Mouse (Mus musculus) liver, embryonic 13.5 days (tissue): ENCODE measurements around the gene Gjc2. TPM values are rescaled to one million over a fixed set of nuclear protein-coding genes. Genes with fewer than 3 reads are reported as not detected.

ENCODE experiments used
- ATAC-seq: fragments of 200-750 bp; cut with Nextera tagmentation; 2 replicates; pipeline ENCODE4 v1.8.0; 2017; ENCODE audit warnings: low read depth, mild to moderate bottlenecking, moderate number of reproducible peaks, moderate library complexity
- DNase-seq: peaks from one replicate; pipeline ENCODE4 v3.0.0; 2022
- H3K27ac ChIP-seq: fragments of 300-500 bp; sonication (generic); 2 replicates; pipeline ENCODE4 v1.5.1; 2015; ENCODE audit warnings: moderate library complexity, mild to moderate bottlenecking, inconsistent platforms
- H3K27me3 ChIP-seq: fragments of 300-500 bp; sonication (generic); 2 replicates; pipeline ENCODE4 v1.6.1; 2015; ENCODE audit warnings: mild to moderate bottlenecking, inconsistent platforms
- H3K36me3 ChIP-seq: fragments of 300-500 bp; sonication (generic); 2 replicates; pipeline ENCODE4 v1.6.1; 2015; ENCODE audit warnings: mild to moderate bottlenecking, inconsistent platforms
- H3K4me1 ChIP-seq: fragments of 300-500 bp; sonication (generic); replicated peaks from 2 replicates; pipeline ENCODE4 v1.6.1; 2015; ENCODE audit warnings: inconsistent platforms
- H3K4me2 ChIP-seq: fragments of 300-500 bp; sonication (generic); 2 replicates; pipeline ENCODE4 v1.6.1; 2015; ENCODE audit warnings: inconsistent platforms, mild to moderate bottlenecking, moderate library complexity
- H3K4me3 ChIP-seq: fragments of 300-500 bp; sonication (generic); replicated peaks from 2 replicates; pipeline ENCODE4 v1.5.1; 2015; ENCODE audit warnings: mild to moderate bottlenecking, inconsistent platforms
- H3K9ac ChIP-seq: fragments of 300-500 bp; sonication (generic); 2 replicates; pipeline ENCODE4 v1.6.1; 2015; ENCODE audit warnings: mild to moderate bottlenecking, inconsistent platforms
- H3K9me3 ChIP-seq: fragments of 300-500 bp; sonication (generic); replicated peaks from 2 replicates; pipeline ENCODE4 v1.6.1; 2016; ENCODE audit warnings: inconsistent platforms
- WGBS: fragments of 180-500 bp; shearing (Covaris S2); methylation state at CpG from one replicate; pipeline ENCODE4 v1.1.7; 2015; ENCODE audit not compliant: insufficient replicate concordance; 5-methylcytosine and 5-hydroxymethylcytosine counted together
- polyA plus RNA-seq: library from polyadenylated mRNA; unstranded; fragments of >200 nt; fragmentation: Nextera tagmentation; extraction: Ambion mirVana; gene quantifications from 2 replicates; pipeline ENCODE4 v1.2.1, GENCODE M21; 2015

Gjc2 gene
- 0.05 and 0.07 TPM in 2 replicates for polyA plus RNA-seq

- Histone ChIP-seq H3K4me3 (no peak within 1 kb of the TSS), H3K4me1 (peaks cover 35% of the 10 kb centered on the region), H3K27ac (peak within 1 kb of the TSS; percentile 72), H3K9ac (peak within 1 kb of the TSS; percentile 52), H3K36me3 (peaks cover 41% of the 10 kb centered on the region), H3K9me3 (no peaks in the 10 kb centered on the region), H3K4me2 (no peak within 1 kb of the TSS), H3K27me3 (peaks cover 28% of the 10 kb centered on the region)
- ATAC-seq (no peak; the same call in 1 of the 2 replicates), DNase-seq (no peak)
- WGBS: 51% methylated on average over 3 of the region's 3 CpGs
These were observed at the start of gene Gjc2 for GRCm38 (mm10) chr11:59182864-59183331. Gene Gjc2, minus strand, starts transcription at chr11:59183213.

DNA sequence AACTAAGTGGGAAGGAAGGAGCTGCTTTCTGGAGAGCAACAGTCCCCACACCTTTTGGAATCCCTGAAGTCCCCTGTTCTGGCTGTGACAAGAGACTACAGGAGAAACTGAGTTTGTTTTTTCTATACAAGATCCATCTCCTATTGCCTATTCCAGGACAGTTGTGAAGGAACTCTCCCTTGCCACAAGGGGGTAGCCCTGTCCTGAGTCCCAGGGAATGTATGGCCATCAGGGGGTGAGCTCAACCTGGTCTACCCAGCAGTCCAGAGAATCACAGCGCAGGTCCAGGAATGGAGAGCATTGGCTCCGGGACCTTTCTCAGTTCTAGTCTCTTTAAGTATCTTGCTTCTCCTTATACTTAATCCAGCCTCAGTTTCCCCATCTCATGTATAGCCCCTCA lies 49.8 kb upstream of the Gjc2 start:
- Histone ChIP-seq H3K4me1 (peaks cover 19% of the 10 kb centered on the region), H3K27me3 (peaks cover 44% of the 10 kb centered on the region), H3K4me2 (no peak overlapping the region), H3K4me3 (no peak overlapping the region), H3K9ac (no peak overlapping the region), H3K36me3 (no peaks in the 10 kb centered on the region), H3K27ac (no peak overlapping the region), H3K9me3 (no peaks in the 10 kb centered on the region)
- ATAC-seq (no peak), DNase-seq (no peak)
- WGBS: 50% methylated on average over 2 of the region's 2 CpGs

- Histone ChIP-seq H3K36me3 (no peaks in the 10 kb centered on the region), H3K9me3 (no peaks in the 10 kb centered on the region), H3K4me1 (peaks cover 39% of the 10 kb centered on the region), H3K9ac (no peak overlapping the region), H3K4me3 (no peak overlapping the region), H3K27ac (no peak overlapping the region), H3K4me2 (no peak overlapping the region), H3K27me3 (peaks cover 24% of the 10 kb centered on the region)
- ATAC-seq (no peak), DNase-seq (peak; percentile 62)
- WGBS: 15% methylated on average over 7 of the region's 7 CpGs
These were observed 47.2 kb upstream of the Gjc2 start for GRCm38 (mm10) chr11:59230144-59230760.

- Histone ChIP-seq H3K9ac (peak within 1 kb of the TSS; percentile 100), H3K27ac (peak within 1 kb of the TSS; percentile 96), H3K4me2 (peak within 1 kb of the TSS; percentile 86), H3K27me3 (peaks cover 12% of the 10 kb centered on the region; the same call in 1 of the 2 replicates), H3K4me1 (peaks cover 58% of the 10 kb centered on the region), H3K9me3 (no peaks in the 10 kb centered on the region), H3K36me3 (peaks cover 10% of the 10 kb centered on the region), H3K4me3 (peak within 1 kb of the TSS; percentile 100)
- ATAC-seq: peak; percentile 93
- peak; percentile 96 for DNase-seq
- 4% methylated on average over 56 of the region's 59 CpGs for WGBS
These were observed 45.3 kb upstream of the Gjc2 start, which contains the start of gene Arf1 for GRCm38 (mm10) chr11:59228122-59228953. Gene Arf1, minus strand, starts transcription at chr11:59228270.

DNA sequence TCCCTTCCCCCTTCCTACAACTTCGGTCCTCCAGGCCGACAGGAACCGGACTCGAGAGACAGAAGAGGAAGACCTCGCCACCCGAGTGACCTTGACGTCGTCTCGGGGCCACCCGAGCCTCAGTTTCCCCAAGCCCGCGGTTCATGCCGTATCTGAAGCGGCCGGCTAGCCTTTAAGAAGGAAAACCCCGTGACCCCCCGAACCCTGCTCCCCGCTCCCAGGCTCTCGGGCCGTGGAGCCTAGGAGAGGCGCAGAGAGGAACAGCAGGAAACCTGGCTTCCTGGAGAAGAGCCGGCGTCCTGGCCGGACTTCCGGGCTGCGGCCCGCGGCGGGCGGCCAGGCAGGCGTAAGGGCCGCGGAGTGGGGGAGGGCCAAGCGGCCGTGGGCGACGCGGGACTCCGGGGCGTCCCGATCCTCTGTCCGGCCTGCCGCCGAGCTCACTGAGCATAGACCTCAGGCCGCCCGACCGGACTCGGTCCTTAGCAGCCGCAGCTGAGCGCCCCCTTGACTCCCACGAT lies 44.6 kb upstream of the Gjc2 start:
- Histone ChIP-seq H3K9me3 (no peaks in the 10 kb centered on the region), H3K27me3 (peaks cover 6% of the 10 kb centered on the region; the same call in 1 of the 2 replicates), H3K9ac (peak overlapping the region; percentile 100), H3K4me3 (peak overlapping the region; percentile 100), H3K4me1 (peaks cover 65% of the 10 kb centered on the region), H3K4me2 (peak overlapping the region; percentile 86), H3K36me3 (peaks cover 16% of the 10 kb centered on the region), H3K27ac (peak overlapping the region; percentile 96)
- DNase-seq (no peak), ATAC-seq (peak; percentile 76)
- 1% methylated on average over 51 of the region's 51 CpGs for WGBS

- Histone ChIP-seq H3K4me2 (peak overlapping the region; percentile 86), H3K9me3 (no peaks in the 10 kb centered on the region), H3K36me3 (peaks cover 20% of the 10 kb centered on the region), H3K4me1 (peaks cover 71% of the 10 kb centered on the region), H3K27ac (peak overlapping the region; percentile 96), H3K4me3 (peak overlapping the region; percentile 100), H3K27me3 (0 out of 2 replicates have a peak, but pooled peaks cover 2% of the 10 kb centered on the region), H3K9ac (peak overlapping the region; percentile 100)
- DNase-seq (no peak), ATAC-seq (no peak)
- WGBS: 2% methylated on average over 21 of the region's 21 CpGs
These were observed 44.0 kb upstream of the Gjc2 start for GRCm38 (mm10) chr11:59226787-59227603.

GRCm38 (mm10) chr11:59226251-59226650 lies 43.2 kb upstream of the Gjc2 start:
- DNase-seq (no peak), ATAC-seq (no peak)
- Histone ChIP-seq H3K4me3 (peak overlapping the region; percentile 100), H3K27me3 (no peaks in the 10 kb centered on the region), H3K9ac (peak overlapping the region; percentile 100), H3K9me3 (no peaks in the 10 kb centered on the region), H3K27ac (peak overlapping the region; percentile 96), H3K4me2 (peak overlapping the region; percentile 86), H3K4me1 (peaks cover 79% of the 10 kb centered on the region), H3K36me3 (peaks cover 26% of the 10 kb centered on the region)
- 49% methylated on average over 3 of the region's 3 CpGs for WGBS

GRCm38 (mm10) chr11:59225167-59225566 lies 42.2 kb upstream of the Gjc2 start:
- Histone ChIP-seq H3K9ac (peak overlapping the region; percentile 52), H3K4me1 (peaks cover 83% of the 10 kb centered on the region), H3K9me3 (no peaks in the 10 kb centered on the region), H3K4me3 (peak overlapping the region; percentile 8; the same call in 1 of the 2 replicates), H3K27ac (peak overlapping the region; percentile 20; the same call in 1 of the 2 replicates), H3K4me2 (peak overlapping the region; percentile 86), H3K36me3 (peaks cover 29% of the 10 kb centered on the region), H3K27me3 (no peaks in the 10 kb centered on the region)
- WGBS: 15% methylated on average over 2 of the region's 2 CpGs
- no peak for DNase-seq
- no peak for ATAC-seq

- WGBS: 20% methylated on average over 2 of the region's 2 CpGs
- ATAC-seq (no peak), DNase-seq (no peak)
- Histone ChIP-seq H3K9ac (no peak overlapping the region), H3K4me3 (no peak overlapping the region), H3K36me3 (peaks cover 34% of the 10 kb centered on the region), H3K4me2 (0 out of 2 replicates have a peak overlapping the region, but pooled peaks have one; percentile 9), H3K9me3 (no peaks in the 10 kb centered on the region), H3K27me3 (no peaks in the 10 kb centered on the region), H3K4me1 (peaks cover 86% of the 10 kb centered on the region), H3K27ac (no peak overlapping the region)
These were observed 41.5 kb upstream of the Gjc2 start for GRCm38 (mm10) chr11:59224470-59224869.

DNA sequence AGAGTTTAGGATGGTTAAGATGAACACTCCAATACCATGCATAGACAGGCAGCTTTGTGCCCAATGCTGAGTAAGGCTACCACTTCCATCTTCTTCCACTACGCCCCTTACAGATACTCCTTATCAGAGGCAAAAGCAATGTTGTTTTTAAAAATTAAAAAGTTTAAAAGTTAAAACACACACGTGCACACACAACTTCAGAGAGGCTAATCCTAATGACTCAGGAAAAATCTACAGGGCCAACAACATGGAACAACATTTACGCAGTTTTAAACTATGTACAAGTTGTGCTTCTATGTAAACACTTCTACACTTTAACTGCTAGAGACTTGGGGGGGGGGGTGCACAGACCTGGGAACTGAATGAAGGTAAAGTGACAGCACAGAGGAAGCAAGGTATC lies 41.0 kb upstream of the Gjc2 start:
- Histone ChIP-seq H3K27ac (peak overlapping the region; percentile 30), H3K4me1 (peaks cover 84% of the 10 kb centered on the region), H3K4me3 (no peak overlapping the region), H3K9ac (peak overlapping the region; percentile 14; the same call in 1 of the 2 replicates), H3K27me3 (no peaks in the 10 kb centered on the region), H3K4me2 (0 out of 2 replicates have a peak overlapping the region, but pooled peaks have one; percentile 4), H3K9me3 (no peaks in the 10 kb centered on the region), H3K36me3 (peaks cover 39% of the 10 kb centered on the region)
- 69% methylated on average over 3 of the region's 3 CpGs for WGBS
- ATAC-seq (no peak), DNase-seq (no peak)
